Mouse (Mus musculus): ENCODE data around the gene Mtnr1a. TPM values are rescaled to one million over a fixed set of nuclear protein-coding genes. Genes with fewer than 3 reads are reported as not detected.

Gene Mtnr1a
- total RNA-seq (2014; rRNA removed; ENCODE audit: low replicate concordance): not detected in 2 replicates
- not detected in 2 replicates for polyA plus RNA-seq (2015; fragmentation: Nextera tagmentation; extraction: Ambion mirVana)

DNA sequence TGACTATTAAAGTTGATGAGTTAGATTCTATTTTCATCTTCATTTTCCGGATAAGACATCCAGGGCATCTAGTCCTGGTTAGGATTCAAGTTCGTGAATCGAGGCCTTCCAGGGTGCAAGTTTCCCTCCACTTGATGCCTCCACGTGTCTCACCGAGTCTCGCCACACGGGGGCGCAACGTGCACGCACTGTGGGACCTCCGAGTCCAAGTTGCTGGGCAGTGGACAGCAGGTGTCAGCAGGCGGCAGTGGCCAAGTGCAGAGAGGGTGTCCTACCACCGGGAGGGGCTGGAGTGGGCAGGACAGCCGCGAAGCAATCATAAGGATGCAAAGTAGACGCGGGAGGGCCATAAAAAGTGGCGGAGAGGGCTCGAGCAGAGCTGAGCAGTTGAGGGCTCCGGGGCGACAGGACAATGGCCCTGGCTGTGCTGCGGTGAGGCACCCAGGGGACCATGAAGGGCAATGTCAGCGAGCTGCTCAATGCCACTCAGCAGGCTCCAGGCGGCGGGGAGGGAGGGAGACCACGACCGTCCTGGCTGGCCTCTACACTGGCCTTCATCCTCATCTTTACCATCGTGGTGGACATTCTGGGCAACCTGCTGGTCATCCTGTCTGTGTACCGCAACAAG, at the start of gene Mtnr1a:
Gene Mtnr1a (plus strand): TSS at position 379 of the 628 bp plus-strand sequence.
- Histone ChIP-seq H3K4me3 (ENCODE audit: low read depth, low read length) (no peak within 1 kb of the TSS), H3K9me3 (replicated peaks; ENCODE audit: control insufficient read depth, low read length) (no peaks in the 10 kb centered on the region), H3K9ac (replicated peaks; ENCODE audit: low read depth, low read length) (no peak within 1 kb of the TSS), H3K36me3 (replicated peaks; ENCODE audit: control insufficient read depth, insufficient read depth, low read length) (no peaks in the 10 kb centered on the region), H3K27me3 (ENCODE audit: control insufficient read depth, insufficient read depth, low read length) (peaks cover 9% of the 10 kb centered on the region; the same call in 1 of the 2 replicates), H3K4me2 (ENCODE audit: low read depth, low read length) (peak within 1 kb of the TSS; percentile 49), H3K27ac (ENCODE audit: low read depth) (no peak within 1 kb of the TSS), H3K4me1 (ENCODE audit: control insufficient read depth, insufficient read depth) (no peaks in the 10 kb centered on the region)
- ATAC-seq (ENCODE audit: insufficient read depth, low read depth) (peak; percentile 92), DNase-seq (ENCODE audit: low spot score) (peak; percentile 74)
- TF ChIP-seq CTCF (IDR thresholded peaks at IDR 0.05; ENCODE audit: low read depth) (peak; percentile 100), EP300 (IDR thresholded peaks at IDR 0.05; ENCODE audit: low read depth) (no peak)
- 6% methylated on average over 28 of the region's 29 CpGs for WGBS

DNA sequence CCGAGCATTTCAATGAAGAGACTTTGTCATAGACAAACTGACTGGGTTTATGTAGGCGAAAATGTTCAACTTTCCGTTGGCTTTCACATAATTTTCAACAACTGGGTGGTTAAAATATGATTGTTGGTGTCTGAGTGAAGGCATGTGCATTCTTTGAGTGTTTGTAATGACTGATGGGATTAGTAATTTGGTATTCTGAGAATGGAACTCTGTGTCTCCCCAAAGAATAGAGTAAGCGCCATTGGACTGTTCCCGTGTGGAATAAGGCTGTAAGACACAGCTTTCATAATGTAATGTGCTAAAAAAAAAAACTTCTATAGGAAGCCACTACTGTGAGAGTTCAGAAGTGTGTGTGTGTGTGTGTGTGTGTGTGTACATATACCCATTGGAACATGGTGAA, 49.7 kb upstream of the Mtnr1a start:
- WGBS: 57% methylated on average over 5 of the region's 5 CpGs
- no peak for DNase-seq (ENCODE audit: low spot score)
- TF ChIP-seq CTCF (IDR thresholded peaks at IDR 0.05; ENCODE audit: low read depth) (no peak), EP300 (IDR thresholded peaks at IDR 0.05; ENCODE audit: low read depth) (no peak)
- H3K27ac ChIP-seq (ENCODE audit: low read depth): no peak overlapping the region
- H3K4me3 ChIP-seq (ENCODE audit: low read depth, low read length): no peak overlapping the region
- H3K4me1 ChIP-seq (ENCODE audit: control insufficient read depth, insufficient read depth): peaks cover 4% of the 10 kb centered on the region; the same call in 1 of the 2 replicates
- H3K4me2 ChIP-seq (ENCODE audit: low read depth, low read length): no peak overlapping the region
- H3K9me3 ChIP-seq (replicated peaks; ENCODE audit: control insufficient read depth, low read length): no peaks in the 10 kb centered on the region
- no peak overlapping the region for H3K9ac ChIP-seq (replicated peaks; ENCODE audit: low read depth, low read length)
- no peaks in the 10 kb centered on the region for H3K27me3 ChIP-seq (ENCODE audit: control insufficient read depth, insufficient read depth, low read length)
- H3K36me3 ChIP-seq (replicated peaks; ENCODE audit: control insufficient read depth, insufficient read depth, low read length): peaks cover 44% of the 10 kb centered on the region
- ATAC-seq (ENCODE audit: insufficient read depth, low read depth): peak; percentile 21; the same call in 1 of the 2 replicates

GRCm38 (mm10) chr8:45021171-45021570, 47.8 kb upstream of the Mtnr1a start:
- TF ChIP-seq CTCF (IDR thresholded peaks at IDR 0.05; ENCODE audit: low read depth) (no peak), EP300 (IDR thresholded peaks at IDR 0.05; ENCODE audit: low read depth) (no peak)
- DNase-seq (ENCODE audit: low spot score) (no peak), ATAC-seq (ENCODE audit: insufficient read depth, low read depth) (no peak)
- WGBS: 81% methylated on average over 5 of the region's 5 CpGs
- H3K27me3 ChIP-seq (ENCODE audit: control insufficient read depth, insufficient read depth, low read length): no peaks in the 10 kb centered on the region
- no peaks in the 10 kb centered on the region for H3K9me3 ChIP-seq (replicated peaks; ENCODE audit: control insufficient read depth, low read length)
- no peak overlapping the region for H3K4me2 ChIP-seq (ENCODE audit: low read depth, low read length)
- H3K36me3 ChIP-seq (replicated peaks; ENCODE audit: control insufficient read depth, insufficient read depth, low read length): peaks cover 46% of the 10 kb centered on the region
- H3K27ac ChIP-seq (ENCODE audit: low read depth): no peak overlapping the region
- peaks cover 4% of the 10 kb centered on the region; the same call in 1 of the 2 replicates for H3K4me1 ChIP-seq (ENCODE audit: control insufficient read depth, insufficient read depth)
- no peak overlapping the region for H3K9ac ChIP-seq (replicated peaks; ENCODE audit: low read depth, low read length)
- H3K4me3 ChIP-seq (ENCODE audit: low read depth, low read length): no peak overlapping the region

GRCm38 (mm10) chr8:45021911-45022665, 46.8 kb upstream of the Mtnr1a start:
- Histone ChIP-seq H3K36me3 (replicated peaks; ENCODE audit: control insufficient read depth, insufficient read depth, low read length) (peaks cover 51% of the 10 kb centered on the region), H3K9me3 (replicated peaks; ENCODE audit: control insufficient read depth, low read length) (no peaks in the 10 kb centered on the region), H3K4me1 (ENCODE audit: control insufficient read depth, insufficient read depth) (peaks cover 4% of the 10 kb centered on the region; the same call in 1 of the 2 replicates), H3K27ac (ENCODE audit: low read depth) (peak overlapping the region; percentile 16; the same call in 1 of the 2 replicates), H3K4me3 (ENCODE audit: low read depth, low read length) (no peak overlapping the region), H3K9ac (replicated peaks; ENCODE audit: low read depth, low read length) (no peak overlapping the region), H3K4me2 (ENCODE audit: low read depth, low read length) (0 out of 2 replicates have a peak overlapping the region, but pooled peaks have one; percentile 16), H3K27me3 (ENCODE audit: control insufficient read depth, insufficient read depth, low read length) (no peaks in the 10 kb centered on the region)
- no peak for ATAC-seq (ENCODE audit: insufficient read depth, low read depth)
- TF ChIP-seq CTCF (IDR thresholded peaks at IDR 0.05; ENCODE audit: low read depth): no peak
- no peak for TF ChIP-seq EP300 (IDR thresholded peaks at IDR 0.05; ENCODE audit: low read depth)
- 55% methylated on average over 21 of the region's 21 CpGs for WGBS
- no peak for DNase-seq (ENCODE audit: low spot score)

- H3K27me3 ChIP-seq (ENCODE audit: control insufficient read depth, insufficient read depth, low read length): no peaks in the 10 kb centered on the region
- H3K4me2 ChIP-seq (ENCODE audit: low read depth, low read length): no peak overlapping the region
- no peaks in the 10 kb centered on the region for H3K4me1 ChIP-seq (ENCODE audit: control insufficient read depth, insufficient read depth)
- H3K9me3 ChIP-seq (replicated peaks; ENCODE audit: control insufficient read depth, low read length): no peaks in the 10 kb centered on the region
- no peak overlapping the region for H3K9ac ChIP-seq (replicated peaks; ENCODE audit: low read depth, low read length)
- 72% methylated on average over 6 of the region's 6 CpGs for WGBS
- DNase-seq (ENCODE audit: low spot score) (no peak), ATAC-seq (ENCODE audit: insufficient read depth, low read depth) (no peak)
- peaks cover 86% of the 10 kb centered on the region for H3K36me3 ChIP-seq (replicated peaks; ENCODE audit: control insufficient read depth, insufficient read depth, low read length)
- H3K4me3 ChIP-seq (ENCODE audit: low read depth, low read length): no peak overlapping the region
- TF ChIP-seq CTCF (IDR thresholded peaks at IDR 0.05; ENCODE audit: low read depth) (no peak), EP300 (IDR thresholded peaks at IDR 0.05; ENCODE audit: low read depth) (no peak)
- H3K27ac ChIP-seq (ENCODE audit: low read depth): no peak overlapping the region
Observed at GRCm38 (mm10) chr8:45028081-45028497, 40.8 kb upstream of the Mtnr1a start.
